Mouse (Mus musculus) lung, adult 2 months (tissue): ENCODE measurements around the gene Ptgir.

ENCODE experiments used
- CTCF ChIP-seq: fragments of 200-500 bp; IDR thresholded peaks from 2 replicates; pipeline ENCODE4 v1.5.1; 2011; ENCODE audit warnings: mild to moderate bottlenecking, low read length, control low read depth; ENCODE audit not compliant: insufficient read depth
- POLR2A ChIP-seq: fragments of 200-500 bp; IDR thresholded peaks from 2 replicates; pipeline ENCODE4 v1.6.1; 2011; ENCODE audit warnings: low read depth, mild to moderate bottlenecking, control low read depth, low read length, borderline replicate concordance; ENCODE audit errors: extremely low read depth

- TF ChIP-seq POLR2A (no peak), CTCF (no peak)
Measured at GRCm38 (mm10) chr7:16920150-16920579, 13.9 kb downstream of the Ptgir start.
